ENCODE assay signal across 8 mouse cellular contexts in genomic region chr11:108920158-108920635, GRCm38 (mm10). TPM values are rescaled to one million over a fixed set of nuclear protein-coding genes. Genes with fewer than 3 reads are reported as not detected.
DNase-seq lines count a peak whose midpoint lies in the region; TF ChIP-seq lines count a peak whose summit lies in the region.

Axin2 (plus strand) TSS chr11:108920349.

- peak within 1 kb of the TSS; percentile 87 for H3K27ac ChIP-seq in cortical plate, adult 2 months (ENCODE audit: insufficient read depth, low read length)

- TF ChIP-seq CTCF in cortical plate, adult 2 months (IDR thresholded peaks at IDR 0.05; ENCODE audit: extremely low read depth, insufficient read depth, low read length), result no peak

- peak; percentile 90 for DNase-seq in adrenal gland, adult 18-20 months (ENCODE audit: low spot score in 2 of 2)
- DNase-seq in gastrocnemius, postnatal 14 days, result peak; percentile 92
- DNase-seq in induced T-regulatory cell, adult 2 months (ENCODE audit: low read depth), result peak; percentile 93
- DNase-seq in left cerebral cortex, adult 9 months (ENCODE audit: low spot score in 2 of 2), result peak; percentile 68 to 89
- peak; percentile 88 for DNase-seq in right cerebral cortex, postnatal 14 days
- DNase-seq in urinary bladder, postnatal 14 days (ENCODE audit: low spot score), result peak; percentile 93

- peaks cover 5% of the 10 kb centered on the region; the same call in 1 of the 2 replicates for H3K4me1 ChIP-seq in cortical plate, adult 2 months (ENCODE audit: control insufficient read depth, insufficient read depth, low read length)
- H3K4me1 ChIP-seq in megakaryocyte, embryonic 14.5 days, result peaks cover 12% of the 10 kb centered on the region

- intact Hi-C loops in gastrocnemius, postnatal 14 days (cut with DNase I; ENCODE audit: low total_unique reads), result loop anchor here (10.0 kb wide), 1 partner anchor 465 kb away; no protein-coding TSS in a partner anchor

- H3K4me3 ChIP-seq in cortical plate, adult 2 months (ENCODE audit: insufficient read depth, low read length), result peak within 1 kb of the TSS; percentile 72
- H3K4me3 ChIP-seq in megakaryocyte, embryonic 14.5 days (replicated peaks), result peak within 1 kb of the TSS; percentile 64

- H3K9me3 ChIP-seq in megakaryocyte, embryonic 14.5 days, result peaks cover 31% of the 10 kb centered on the region

- H3K36me3 ChIP-seq in megakaryocyte, embryonic 14.5 days (replicated peaks; ENCODE audit: low read length), result no peaks in the 10 kb centered on the region

- peaks cover 77% of the 10 kb centered on the region for H3K27me3 ChIP-seq in megakaryocyte, embryonic 14.5 days (replicated peaks)

- TF ChIP-seq POLR2A in cortical plate, adult 2 months (IDR thresholded peaks at IDR 0.05; ENCODE audit: extremely low read depth, insufficient read depth, low read length), result no peak; the same call in 1 of the 2 replicates

RNA-seq across cellular contexts. Expression of gene Axin2, which starts in this region (rescaled TPM):
- total RNA-seq in adrenal gland, adult 18-20 months (2021), result 10 to 100 TPM; 36.9 to 56.2 TPM
- polyA plus RNA-seq in cortical plate, adult 2 months (2012; rRNA removed), result 21.8 and 23.3 TPM in 2 replicates
- total RNA-seq in gastrocnemius, postnatal 14 days (2021), result 1 to 10 TPM; 8.3 to 8.5 TPM
- polyA plus RNA-seq in megakaryocyte, embryonic 14.5 days (2012; ENCODE audit: insufficient read depth, low replicate concordance), result 0.04 TPM in 1 of 2 replicates, not detected in the other

Comparison
In these comparisons a context has a peak if more than half of its experiments do, and no peak if none do; other contexts are left out.
1. Peak in every context shown above with its lines: DNase-seq, H3K4me3 ChIP-seq and H3K27ac ChIP-seq.
2. RNA of gene Axin2 (polyA plus RNA-seq): 21.8 to 23.3 TPM in cortical plate, adult 2 months; 0.04 TPM in megakaryocyte, embryonic 14.5 days; every median in the first group is over 10 times any median in the second.